Mouse (Mus musculus) ovary, postnatal 10 days (tissue): ENCODE results near the gene Olfr813.
"Not testable (repeated sequence)": the region's sequence is repeated elsewhere in the genome, so short reads cannot be mapped to it uniquely, and the experiment has no call there.

Source experiments
- DNase-seq: peaks from one replicate; pipeline ENCODE4 v3.0.0; 2022; ENCODE audit warnings: low spot score

The Olfr813 gene

GRCm38 (mm10) chr10:129855067-129855466 lies at the start of gene Olfr813:
Gene Olfr813, plus strand, starts transcription at chr10:129855367.
- DNase-seq, result no peak

GRCm38 (mm10) chr10:129845994-129846393 lies 9.2 kb upstream of the Olfr813 start, which contains the start of gene Olfr812:
Gene Olfr812, minus strand, starts transcription at chr10:129846094.
- DNase-seq, result no peak

GRCm38 (mm10) chr10:129847343-129847742 lies 7.8 kb upstream of the Olfr813 start:
- no peak for DNase-seq

GRCm38 (mm10) chr10:129879751-129880150 lies 24.6 kb downstream of the Olfr813 start, which contains the start of gene Olfr814:
Gene Olfr814, minus strand, starts transcription at chr10:129879851.
- not testable (repeated sequence) for DNase-seq

GRCm38 (mm10) chr10:129885496-129885895 lies 30.3 kb downstream of the Olfr813 start:
- DNase-seq, result not testable (repeated sequence)

- DNase-seq, result no peak
Observed at GRCm38 (mm10) chr10:129885934-129886333, 30.8 kb downstream of the Olfr813 start.

GRCm38 (mm10) chr10:129905767-129906166 lies 50.6 kb downstream of the Olfr813 start, which contains the start of gene Olfr815:
Gene Olfr815, minus strand, starts transcription at chr10:129905867.
- not testable (repeated sequence) for DNase-seq
